1 mouse cellular context compared by ENCODE assay signal in genomic region chr5:23683431-23683830, GRCm38 (mm10).
TF ChIP-seq lines count a peak whose summit lies in the region.

No protein-coding gene starts in this region.

TF ChIP-seq in MEL, 35 proteins besides CTCF, POLR2A, EP300 and RAD21 (continued from another document):
- TF ChIP-seq MYB (IDR thresholded peaks at IDR 0.05; ENCODE audit: low read depth, low read length) (no peak), NELFE (IDR thresholded peaks at IDR 0.05; ENCODE audit: low read depth, low read length) (no peak), ZNF384 (IDR thresholded peaks at IDR 0.05; ENCODE audit: low read depth, low read length) (no peak), ZMIZ1 (IDR thresholded peaks at IDR 0.05; ENCODE audit: low read depth, low read length) (no peak), POLR2AphosphoS5 (IDR thresholded peaks at IDR 0.05; ENCODE audit: borderline replicate concordance, low read depth, low read length) (no peak), CHD1 (IDR thresholded peaks at IDR 0.05; ENCODE audit: low read depth, low read length) (no peak)
